Mouse (Mus musculus): ENCODE data around the gene Olfr1109. TPM values are rescaled to one million over a fixed set of nuclear protein-coding genes. Genes with fewer than 3 reads are reported as not detected.

Gene Olfr1109
- not detected in 2 replicates for polyA plus RNA-seq (2015; fragmentation: Nextera tagmentation; extraction: Ambion mirVana)

- Histone ChIP-seq H3K9ac (replicated peaks) (no peak within 1 kb of the TSS), H3K4me2 (replicated peaks) (no peak within 1 kb of the TSS), H3K36me3 (no peaks in the 10 kb centered on the region), H3K4me1 (replicated peaks) (no peaks in the 10 kb centered on the region), H3K27me3 (no peaks in the 10 kb centered on the region), H3K27ac (no peak within 1 kb of the TSS), H3K4me3 (replicated peaks) (no peak within 1 kb of the TSS), H3K9me3 (no peaks in the 10 kb centered on the region)
- 55% methylated on average over 1 of the region's 1 CpGs for WGBS
- no peak for ATAC-seq
Observed at GRCm38 (mm10) chr2:87095908-87096307, at the start of gene Olfr1109. Olfr1109 (minus strand) TSS chr2:87096008.

- Histone ChIP-seq H3K4me2 (replicated peaks) (no peak within 1 kb of the TSS), H3K9ac (replicated peaks) (no peak within 1 kb of the TSS), H3K4me1 (replicated peaks) (no peaks in the 10 kb centered on the region), H3K27ac (no peak within 1 kb of the TSS), H3K4me3 (replicated peaks) (no peak within 1 kb of the TSS), H3K9me3 (no peaks in the 10 kb centered on the region), H3K27me3 (no peaks in the 10 kb centered on the region), H3K36me3 (no peaks in the 10 kb centered on the region)
- 86% methylated on average over 1 of the region's 1 CpGs for WGBS
- no peak for ATAC-seq
Observed at GRCm38 (mm10) chr2:87140200-87140599, 44.4 kb upstream of the Olfr1109 start, which contains the start of gene Olfr1110. Olfr1110 (minus strand) TSS chr2:87140300.

- no peak within 1 kb of the TSS for H3K9ac ChIP-seq (replicated peaks)
- no peak within 1 kb of the TSS for H3K27ac ChIP-seq
- H3K4me1 ChIP-seq (replicated peaks), result no peaks in the 10 kb centered on the region
- no peak within 1 kb of the TSS for H3K4me2 ChIP-seq (replicated peaks)
- no peaks in the 10 kb centered on the region for H3K9me3 ChIP-seq
- H3K27me3 ChIP-seq, result no peaks in the 10 kb centered on the region
- ATAC-seq, result no peak
- H3K36me3 ChIP-seq, result no peaks in the 10 kb centered on the region
- no peak within 1 kb of the TSS for H3K4me3 ChIP-seq (replicated peaks)
Observed at GRCm38 (mm10) chr2:87114467-87114866, 18.7 kb upstream of the Olfr1109 start, which contains the start of gene Olfr259. Olfr259 (minus strand) TSS chr2:87114567.

GRCm38 (mm10) chr2:87075717-87076116 is 20.1 kb downstream of the Olfr1109 start, which contains the start of gene Olfr1107:
Olfr1107 (minus strand) TSS chr2:87075817.
- H3K36me3 ChIP-seq, result no peaks in the 10 kb centered on the region
- H3K9me3 ChIP-seq, result no peaks in the 10 kb centered on the region
- H3K4me1 ChIP-seq (replicated peaks), result no peaks in the 10 kb centered on the region
- no peak within 1 kb of the TSS for H3K4me2 ChIP-seq (replicated peaks)
- no peak within 1 kb of the TSS for H3K4me3 ChIP-seq (replicated peaks)
- whole genome bisulfite sequencing, result 84% methylated on average over 1 of the region's 1 CpGs
- H3K27me3 ChIP-seq, result no peaks in the 10 kb centered on the region
- H3K27ac ChIP-seq, result no peak within 1 kb of the TSS
- no peak within 1 kb of the TSS for H3K9ac ChIP-seq (replicated peaks)
- no peak for ATAC-seq

- WGBS, result 64% methylated on average over 1 of the region's 1 CpGs
- Histone ChIP-seq H3K27me3 (no peaks in the 10 kb centered on the region), H3K9me3 (no peaks in the 10 kb centered on the region), H3K36me3 (no peaks in the 10 kb centered on the region), H3K9ac (replicated peaks) (no peak within 1 kb of the TSS), H3K27ac (no peak within 1 kb of the TSS), H3K4me3 (replicated peaks) (no peak within 1 kb of the TSS), H3K4me1 (replicated peaks) (no peaks in the 10 kb centered on the region), H3K4me2 (replicated peaks) (no peak within 1 kb of the TSS)
- ATAC-seq, result no peak
Observed at GRCm38 (mm10) chr2:87052173-87052572, 43.6 kb downstream of the Olfr1109 start, which contains the start of gene Olfr1106. Olfr1106 (minus strand) TSS chr2:87052273.

Other genes with a start within 250 kb of the Olfr1109 start
- gene Olfr1095, start 244.3 kb downstream of the Olfr1109 start, polyA plus RNA-seq (2015; fragmentation: Nextera tagmentation; extraction: Ambion mirVana), result not detected in 2 replicates
- gene Gm13723, start 221.2 kb downstream of the Olfr1109 start, polyA plus RNA-seq (2015; fragmentation: Nextera tagmentation; extraction: Ambion mirVana), result not detected in 2 replicates
- not detected in 2 replicates for gene Olfr1097, start 203.8 kb downstream of the Olfr1109 start, polyA plus RNA-seq (2015; fragmentation: Nextera tagmentation; extraction: Ambion mirVana)
- not detected in 2 replicates for gene Olfr1098, start 171.5 kb downstream of the Olfr1109 start, polyA plus RNA-seq (2015; fragmentation: Nextera tagmentation; extraction: Ambion mirVana)
- not detected in 2 replicates for gene Olfr1099, start 135.3 kb downstream of the Olfr1109 start, polyA plus RNA-seq (2015; fragmentation: Nextera tagmentation; extraction: Ambion mirVana)
- gene Olfr1100, start 116.1 kb downstream of the Olfr1109 start, polyA plus RNA-seq (2015; fragmentation: Nextera tagmentation; extraction: Ambion mirVana), result not detected in 2 replicates
- not detected in 2 replicates for gene Olfr1101, start 104.8 kb downstream of the Olfr1109 start, polyA plus RNA-seq (2015; fragmentation: Nextera tagmentation; extraction: Ambion mirVana)
- gene Olfr1102, start 97.6 kb downstream of the Olfr1109 start, polyA plus RNA-seq (2015; fragmentation: Nextera tagmentation; extraction: Ambion mirVana), result not detected in 2 replicates
- not detected in 2 replicates for gene Olfr1104, start 68.9 kb downstream of the Olfr1109 start, polyA plus RNA-seq (2015; fragmentation: Nextera tagmentation; extraction: Ambion mirVana)
- gene Olfr1105, start 59.5 kb downstream of the Olfr1109 start, polyA plus RNA-seq (2015; fragmentation: Nextera tagmentation; extraction: Ambion mirVana), result not detected in 2 replicates
- gene Olfr1106, start 43.7 kb downstream of the Olfr1109 start, polyA plus RNA-seq (2015; fragmentation: Nextera tagmentation; extraction: Ambion mirVana), result not detected in 2 replicates
- gene Olfr1107, start 20.2 kb downstream of the Olfr1109 start, polyA plus RNA-seq (2015; fragmentation: Nextera tagmentation; extraction: Ambion mirVana), result not detected in 2 replicates
- not detected in 2 replicates for gene Olfr259, start 18.6 kb upstream of the Olfr1109 start, polyA plus RNA-seq (2015; fragmentation: Nextera tagmentation; extraction: Ambion mirVana)
- gene Olfr1110, start 44.3 kb upstream of the Olfr1109 start, polyA plus RNA-seq (2015; fragmentation: Nextera tagmentation; extraction: Ambion mirVana), result not detected in 2 replicates
- gene Olfr1111, start 56.6 kb upstream of the Olfr1109 start, polyA plus RNA-seq (2015; fragmentation: Nextera tagmentation; extraction: Ambion mirVana), result not detected in 2 replicates
- gene Olfr1112, start 91.8 kb upstream of the Olfr1109 start, polyA plus RNA-seq (2015; fragmentation: Nextera tagmentation; extraction: Ambion mirVana), result not detected in 2 replicates
- gene Olfr1113, start 113.0 kb upstream of the Olfr1109 start, polyA plus RNA-seq (2015; fragmentation: Nextera tagmentation; extraction: Ambion mirVana), result not detected in 2 replicates
- not detected in 2 replicates for gene Olfr1115, start 152.0 kb upstream of the Olfr1109 start, polyA plus RNA-seq (2015; fragmentation: Nextera tagmentation; extraction: Ambion mirVana)
- gene Olfr1116, start 171.5 kb upstream of the Olfr1109 start, polyA plus RNA-seq (2015; fragmentation: Nextera tagmentation; extraction: Ambion mirVana), result not detected in 2 replicates
- gene Olfr1118, start 211.6 kb upstream of the Olfr1109 start, polyA plus RNA-seq (2015; fragmentation: Nextera tagmentation; extraction: Ambion mirVana), result not detected in 2 replicates

Measured in midbrain, embryonic 13.5 days (tissue).